Mouse (Mus musculus) heart, embryonic 12.5 days (tissue): ENCODE data around the gene 4930426L09Rik. TPM values are rescaled to one million over a fixed set of nuclear protein-coding genes. Genes with fewer than 3 reads are reported as not detected.

ENCODE experiments used
- ATAC-seq: fragments of 200-750 bp; cut with Nextera tagmentation; 2 replicates; pipeline ENCODE4 v1.8.0; 2017; ENCODE audit warnings: moderate TSS enrichment, moderate library complexity; ENCODE audit not compliant: insufficient number of reproducible peaks, low FRiP score
- H3K27ac ChIP-seq: fragments of 300-500 bp; sonication (generic); 2 replicates; pipeline ENCODE4 v1.5.1; 2016; ENCODE audit warnings: mild to moderate bottlenecking, moderate library complexity; ENCODE audit not compliant: poor library complexity, severe bottlenecking
- H3K27me3 ChIP-seq: fragments of 300-500 bp; sonication (generic); replicated peaks from 2 replicates; pipeline ENCODE4 v1.6.1; 2016; ENCODE audit warnings: mild to moderate bottlenecking, moderate library complexity
- H3K36me3 ChIP-seq: fragments of 300-500 bp; sonication (generic); 2 replicates; pipeline ENCODE4 v1.6.1; 2016; ENCODE audit warnings: mild to moderate bottlenecking, moderate library complexity
- H3K4me1 ChIP-seq: fragments of 300-500 bp; sonication (generic); replicated peaks from 2 replicates; pipeline ENCODE4 v1.6.1; 2016; ENCODE audit warnings: mild to moderate bottlenecking
- H3K4me2 ChIP-seq: fragments of 300-500 bp; sonication (generic); 2 replicates; pipeline ENCODE4 v1.6.1; 2016; ENCODE audit warnings: mild to moderate bottlenecking, moderate library complexity
- H3K4me3 ChIP-seq: fragments of 300-500 bp; sonication (generic); 2 replicates; pipeline ENCODE4 v1.5.1; 2016; ENCODE audit warnings: mild to moderate bottlenecking
- H3K9ac ChIP-seq: fragments of 300-500 bp; sonication (generic); 2 replicates; pipeline ENCODE4 v1.6.1; 2016; ENCODE audit warnings: mild to moderate bottlenecking, moderate library complexity
- H3K9me3 ChIP-seq: fragments of 300-500 bp; sonication (generic); replicated peaks from 2 replicates; pipeline ENCODE4 v1.6.1; 2016; ENCODE audit warnings: mild to moderate bottlenecking, moderate library complexity
- WGBS: fragments of 180-500 bp; shearing (Covaris S2); methylation state at CpG from one replicate; pipeline ENCODE4 v1.1.7; 2016; 5-methylcytosine and 5-hydroxymethylcytosine counted together
- polyA plus RNA-seq: library from polyadenylated mRNA; unstranded; fragments of >200 nt; fragmentation: Nextera tagmentation; extraction: Ambion mirVana; gene quantifications from 2 replicates; pipeline ENCODE4 v1.2.1, GENCODE M21; 2016

The 4930426L09Rik gene
- polyA plus RNA-seq, 1 experiment from 2014 or later = 0.57 TPM

- Histone ChIP-seq H3K4me3 (no peak overlapping the region), H3K9ac (no peak overlapping the region), H3K4me1 (peaks cover 20% of the 10 kb centered on the region), H3K27ac (no peak overlapping the region), H3K27me3 (no peaks in the 10 kb centered on the region), H3K36me3 (0 out of 2 replicates have a peak, but pooled peaks cover 7% of the 10 kb centered on the region), H3K9me3 (peaks cover 8% of the 10 kb centered on the region; the same call in 1 of the 2 replicates), H3K4me2 (no peak overlapping the region)
- WGBS = 66% methylated on average over 2 of the region's 2 CpGs
- no peak for ATAC-seq
Measured at GRCm38 (mm10) chr2:18970461-18970860, 27.7 kb upstream of the 4930426L09Rik start.

- Histone ChIP-seq H3K36me3 (0 out of 2 replicates have a peak, but pooled peaks cover 7% of the 10 kb centered on the region), H3K27ac (no peak overlapping the region), H3K9me3 (peaks cover 6% of the 10 kb centered on the region; the same call in 1 of the 2 replicates), H3K27me3 (no peaks in the 10 kb centered on the region), H3K4me2 (no peak overlapping the region), H3K9ac (no peak overlapping the region), H3K4me1 (peaks cover 21% of the 10 kb centered on the region), H3K4me3 (no peak overlapping the region)
- no peak for ATAC-seq
- 80% methylated on average over 3 of the region's 3 CpGs for WGBS
Measured at GRCm38 (mm10) chr2:18971564-18971963, 26.6 kb upstream of the 4930426L09Rik start.

- 48% methylated on average over 4 of the region's 4 CpGs for WGBS
- Histone ChIP-seq H3K9me3 (peaks cover 6% of the 10 kb centered on the region; the same call in 1 of the 2 replicates), H3K4me1 (peaks cover 12% of the 10 kb centered on the region), H3K9ac (no peak overlapping the region), H3K27me3 (no peaks in the 10 kb centered on the region), H3K36me3 (0 out of 2 replicates have a peak, but pooled peaks cover 7% of the 10 kb centered on the region), H3K4me2 (no peak overlapping the region), H3K4me3 (no peak overlapping the region), H3K27ac (no peak overlapping the region)
- ATAC-seq = no peak
Measured at GRCm38 (mm10) chr2:18974882-18975645, 23.1 kb upstream of the 4930426L09Rik start.

GRCm38 (mm10) chr2:18976175-18976574 lies 22.0 kb upstream of the 4930426L09Rik start:
- Histone ChIP-seq H3K9ac (no peak overlapping the region), H3K9me3 (peaks cover 6% of the 10 kb centered on the region; the same call in 1 of the 2 replicates), H3K4me2 (no peak overlapping the region), H3K27ac (no peak overlapping the region), H3K4me1 (peaks cover 15% of the 10 kb centered on the region), H3K4me3 (no peak overlapping the region), H3K36me3 (0 out of 2 replicates have a peak, but pooled peaks cover 7% of the 10 kb centered on the region), H3K27me3 (no peaks in the 10 kb centered on the region)
- ATAC-seq = no peak
- 82% methylated on average over 2 of the region's 2 CpGs for WGBS

- peaks cover 6% of the 10 kb centered on the region; the same call in 1 of the 2 replicates for H3K9me3 ChIP-seq
- H3K4me1 ChIP-seq = peaks cover 15% of the 10 kb centered on the region
- 64% methylated on average over 10 of the region's 10 CpGs for WGBS
- ATAC-seq = no peak
- no peak overlapping the region for H3K27ac ChIP-seq
- no peak overlapping the region for H3K4me2 ChIP-seq
- H3K4me3 ChIP-seq = no peak overlapping the region
- 0 out of 2 replicates have a peak, but pooled peaks cover 7% of the 10 kb centered on the region for H3K36me3 ChIP-seq
- H3K9ac ChIP-seq = no peak overlapping the region
- no peaks in the 10 kb centered on the region for H3K27me3 ChIP-seq
Measured at GRCm38 (mm10) chr2:18977201-18977805, 20.8 kb upstream of the 4930426L09Rik start.

GRCm38 (mm10) chr2:18979046-18979445 lies 19.1 kb upstream of the 4930426L09Rik start:
- H3K4me1 ChIP-seq = peaks cover 15% of the 10 kb centered on the region
- H3K36me3 ChIP-seq = 0 out of 2 replicates have a peak, but pooled peaks cover under 1% of the 10 kb centered on the region
- H3K27me3 ChIP-seq = no peaks in the 10 kb centered on the region
- WGBS = 76% methylated on average over 4 of the region's 4 CpGs
- no peak overlapping the region for H3K27ac ChIP-seq
- H3K4me2 ChIP-seq = no peak overlapping the region
- no peak for ATAC-seq
- no peaks in the 10 kb centered on the region; the same call in 1 of the 2 replicates for H3K9me3 ChIP-seq
- no peak overlapping the region for H3K9ac ChIP-seq
- no peak overlapping the region for H3K4me3 ChIP-seq

GRCm38 (mm10) chr2:18979675-18980074 lies 18.5 kb upstream of the 4930426L09Rik start:
- Histone ChIP-seq H3K4me1 (peaks cover 15% of the 10 kb centered on the region), H3K4me2 (no peak overlapping the region), H3K27me3 (no peaks in the 10 kb centered on the region), H3K4me3 (no peak overlapping the region), H3K27ac (no peak overlapping the region), H3K9me3 (no peaks in the 10 kb centered on the region; the same call in 1 of the 2 replicates), H3K36me3 (peaks cover 4% of the 10 kb centered on the region; the same call in 1 of the 2 replicates), H3K9ac (no peak overlapping the region)
- ATAC-seq = no peak
- WGBS = 93% methylated on average over 7 of the region's 7 CpGs

- no peak overlapping the region for H3K4me3 ChIP-seq
- no peaks in the 10 kb centered on the region; the same call in 1 of the 2 replicates for H3K9me3 ChIP-seq
- WGBS = 75% methylated on average over 6 of the region's 6 CpGs
- ATAC-seq = no peak
- no peak overlapping the region for H3K27ac ChIP-seq
- no peaks in the 10 kb centered on the region for H3K27me3 ChIP-seq
- no peak overlapping the region for H3K9ac ChIP-seq
- no peak overlapping the region for H3K4me2 ChIP-seq
- peaks cover 4% of the 10 kb centered on the region; the same call in 1 of the 2 replicates for H3K36me3 ChIP-seq
- H3K4me1 ChIP-seq = 0 out of 2 replicates have a peak, but pooled peaks cover 3% of the 10 kb centered on the region
Measured at GRCm38 (mm10) chr2:18982581-18982980, 15.6 kb upstream of the 4930426L09Rik start.

GRCm38 (mm10) chr2:18983546-18983945 lies 14.6 kb upstream of the 4930426L09Rik start:
- ATAC-seq = no peak
- Histone ChIP-seq H3K4me2 (no peak overlapping the region), H3K27me3 (no peaks in the 10 kb centered on the region), H3K36me3 (peaks cover 4% of the 10 kb centered on the region; the same call in 1 of the 2 replicates), H3K4me1 (0 out of 2 replicates have a peak, but pooled peaks cover 3% of the 10 kb centered on the region), H3K27ac (no peak overlapping the region), H3K9ac (no peak overlapping the region), H3K4me3 (no peak overlapping the region), H3K9me3 (no peaks in the 10 kb centered on the region; the same call in 1 of the 2 replicates)

- Histone ChIP-seq H3K4me1 (0 out of 2 replicates have a peak, but pooled peaks cover 3% of the 10 kb centered on the region), H3K4me3 (no peak overlapping the region), H3K27ac (no peak overlapping the region), H3K9ac (no peak overlapping the region), H3K36me3 (peaks cover 4% of the 10 kb centered on the region; the same call in 1 of the 2 replicates), H3K9me3 (no peaks in the 10 kb centered on the region; the same call in 1 of the 2 replicates), H3K27me3 (no peaks in the 10 kb centered on the region), H3K4me2 (no peak overlapping the region)
- 91% methylated on average over 15 of the region's 15 CpGs for WGBS
- no peak for ATAC-seq
Measured at GRCm38 (mm10) chr2:18984095-18984847, 13.9 kb upstream of the 4930426L09Rik start.
